Mouse (Mus musculus) myocyte (in vitro differentiated cells): Measurements from ENCODE around the gene Mios. TPM values are rescaled to one million over a fixed set of nuclear protein-coding genes. Genes with fewer than 3 reads are reported as not detected.

ENCODE experiments used
- H3K27me3 ChIP-seq: one replicate; pipeline ENCODE4 v1.6.1; 2011; ENCODE audit not compliant: control insufficient read depth, insufficient read depth, insufficient read length
- H3K36me3 ChIP-seq: one replicate; pipeline ENCODE4 v1.6.1; 2011; ENCODE audit not compliant: control insufficient read depth, insufficient read depth
- H3K4me2 ChIP-seq: one replicate; pipeline ENCODE4 v1.6.1; 2011; ENCODE audit warnings: low read depth, control low read depth
- H3K4me3 ChIP-seq: one replicate; pipeline ENCODE4 v1.5.1; 2011; ENCODE audit warnings: mild to moderate bottlenecking, control low read depth, moderate library complexity
- H3K79me2 ChIP-seq: one replicate; pipeline ENCODE4 v1.6.1; 2011; ENCODE audit not compliant: control insufficient read depth, insufficient read depth
- H3ac ChIP-seq: one replicate; pipeline ENCODE4 v1.6.1; 2011; ENCODE audit not compliant: control insufficient read depth, insufficient read length
- CEBPB ChIP-seq: IDR thresholded peaks from 2 replicates; pipeline ENCODE4 v1.6.1; 2011; ENCODE audit warnings: mild to moderate bottlenecking, moderate library complexity; ENCODE audit not compliant: poor library complexity, insufficient read depth, severe bottlenecking
- E2F4 ChIP-seq: IDR thresholded peaks from one replicate; pipeline ENCODE4 v1.6.1; 2011; ENCODE audit warnings: mild to moderate bottlenecking, control low read depth, moderate library complexity; ENCODE audit not compliant: insufficient read depth
- MAX ChIP-seq: IDR thresholded peaks from one replicate; pipeline ENCODE4 v1.6.1; 2011; ENCODE audit warnings: low read depth, mild to moderate bottlenecking, control low read depth
- MYOD1 ChIP-seq, 3 experiments: IDR thresholded peaks; one replicate each; pipeline ENCODE4 v1.6.1; 2011; ENCODE audit warnings: control low read depth in 2 of 3, low read depth in 2 of 3, mild to moderate bottlenecking in 2 of 3, moderate library complexity in 1 of 3; ENCODE audit not compliant: insufficient read length in 2 of 3, control insufficient read depth in 1 of 3
- MYOG ChIP-seq, 3 experiments: IDR thresholded peaks; one replicate each; pipeline ENCODE4 v1.6.1; 2011; ENCODE audit warnings: control low read depth in 2 of 3, low read depth in 2 of 3, mild to moderate bottlenecking in 2 of 3; ENCODE audit not compliant: insufficient read length in 2 of 3, control insufficient read depth in 1 of 3, insufficient read depth in 1 of 3
- POLR2A ChIP-seq: IDR thresholded peaks from one replicate; pipeline ENCODE4 v1.6.1; 2011; ENCODE audit warnings: low read depth, mild to moderate bottlenecking, control low read depth, moderate library complexity; ENCODE audit not compliant: insufficient read length
- POLR2AphosphoS2 ChIP-seq: IDR thresholded peaks from one replicate; pipeline ENCODE4 v1.6.1; 2011; ENCODE audit warnings: low read depth, control low read depth; ENCODE audit not compliant: insufficient read length
- REST ChIP-seq: IDR thresholded peaks from one replicate; pipeline ENCODE4 v1.6.1; 2011; ENCODE audit warnings: mild to moderate bottlenecking, control low read depth, moderate library complexity; ENCODE audit not compliant: insufficient read depth, insufficient read length
- SRF ChIP-seq: IDR thresholded peaks from one replicate; pipeline ENCODE4 v1.6.1; 2011; ENCODE audit warnings: low read depth; ENCODE audit not compliant: control insufficient read depth, insufficient read length
- TCF12 ChIP-seq: IDR thresholded peaks from one replicate; pipeline ENCODE4 v1.6.1; 2011; ENCODE audit warnings: mild to moderate bottlenecking, control low read depth; ENCODE audit not compliant: poor library complexity, insufficient read depth, severe bottlenecking
- TCF3 ChIP-seq: IDR thresholded peaks from one replicate; pipeline ENCODE4 v1.6.1; 2011; ENCODE audit warnings: low read depth, control low read depth; ENCODE audit not compliant: insufficient read length
- USF1 ChIP-seq: IDR thresholded peaks from one replicate; pipeline ENCODE4 v1.6.1; 2011; ENCODE audit warnings: low read depth, mild to moderate bottlenecking, control low read depth, moderate library complexity
- polyA plus RNA-seq: library from polyadenylated mRNA; unstranded; fragments of >200 nt; fragmentation: generic; extraction: Trizol; gene quantifications from one replicate; pipeline ENCODE4 v1.2.1, GENCODE M21; 2012; ENCODE audit warnings: missing spikeins

The Mios gene
- polyA plus RNA-seq, 1 experiment, result 5.0 TPM

GRCm38 (mm10) chr6:8175346-8175745 lies 33.7 kb upstream of the Mios start:
- H3K4me3 ChIP-seq, result no peak overlapping the region
- no peak overlapping the region for H3K4me2 ChIP-seq
- H3K36me3 ChIP-seq, result no peaks in the 10 kb centered on the region
- no peak for TF ChIP-seq USF1
- no peak for TF ChIP-seq POLR2A
- TF ChIP-seq E2F4, result no peak
- TF ChIP-seq REST, result no peak
- TF ChIP-seq MAX, result no peak
- TF ChIP-seq MYOD1 (IDR thresholded peaks at IDR 0.05; ENCODE audit: control insufficient read depth in 1 of 3, insufficient read length in 2 of 3, low read depth in 2 of 3), result no peak
- TF ChIP-seq MYOG (IDR thresholded peaks at IDR 0.05; ENCODE audit: control insufficient read depth in 1 of 3, insufficient read depth in 1 of 3, insufficient read length in 2 of 3, low read depth in 2 of 3), result no peak
- TF ChIP-seq POLR2AphosphoS2, result no peak
- no peaks in the 10 kb centered on the region for H3K79me2 ChIP-seq
- H3K27me3 ChIP-seq, result no peaks in the 10 kb centered on the region
- H3ac ChIP-seq, result no peak overlapping the region

- no peaks in the 10 kb centered on the region for H3K36me3 ChIP-seq
- H3K4me3 ChIP-seq, result no peak overlapping the region
- no peaks in the 10 kb centered on the region for H3K79me2 ChIP-seq
- no peak overlapping the region for H3K4me2 ChIP-seq
- H3K27me3 ChIP-seq, result no peaks in the 10 kb centered on the region
- no peak overlapping the region for H3ac ChIP-seq
- TF ChIP-seq TCF12 (no peak), POLR2A (no peak), MAX (no peak), MYOD1 (IDR thresholded peaks at IDR 0.05; ENCODE audit: control insufficient read depth in 1 of 3, insufficient read length in 2 of 3, low read depth in 2 of 3) (no peak), REST (no peak), TCF3 (no peak), CEBPB (no peak), SRF (no peak), POLR2AphosphoS2 (no peak), E2F4 (no peak), USF1 (no peak), MYOG (IDR thresholded peaks at IDR 0.05; ENCODE audit: control insufficient read depth in 1 of 3, insufficient read depth in 1 of 3, insufficient read length in 2 of 3, low read depth in 2 of 3) (no peak)
These were observed 32.9 kb upstream of the Mios start for GRCm38 (mm10) chr6:8176116-8176515.

GRCm38 (mm10) chr6:8178397-8178941 lies 30.6 kb upstream of the Mios start:
- Histone ChIP-seq H3K36me3 (no peaks in the 10 kb centered on the region), H3K4me3 (no peak overlapping the region), H3K4me2 (no peak overlapping the region), H3K79me2 (no peaks in the 10 kb centered on the region), H3K27me3 (no peaks in the 10 kb centered on the region), H3ac (no peak overlapping the region)
- TF ChIP-seq SRF (no peak), MAX (no peak), POLR2AphosphoS2 (no peak), MYOG (IDR thresholded peaks at IDR 0.05; ENCODE audit: control insufficient read depth in 1 of 3, insufficient read depth in 1 of 3, insufficient read length in 2 of 3, low read depth in 2 of 3) (no peak), MYOD1 (IDR thresholded peaks at IDR 0.05; ENCODE audit: control insufficient read depth in 1 of 3, insufficient read length in 2 of 3, low read depth in 2 of 3) (no peak), USF1 (no peak), TCF12 (no peak), POLR2A (no peak), REST (no peak), CEBPB (no peak), E2F4 (no peak), TCF3 (no peak)

- Histone ChIP-seq H3K4me3 (no peak overlapping the region), H3K79me2 (no peaks in the 10 kb centered on the region), H3K27me3 (no peaks in the 10 kb centered on the region), H3ac (no peak overlapping the region), H3K4me2 (no peak overlapping the region), H3K36me3 (no peaks in the 10 kb centered on the region)
- TF ChIP-seq E2F4 (no peak), MYOG (IDR thresholded peaks at IDR 0.05; ENCODE audit: control insufficient read depth in 1 of 3, insufficient read depth in 1 of 3, insufficient read length in 2 of 3, low read depth in 2 of 3) (no peak), TCF12 (no peak), SRF (no peak), POLR2AphosphoS2 (no peak), MAX (no peak), REST (no peak), CEBPB (no peak), TCF3 (no peak), MYOD1 (IDR thresholded peaks at IDR 0.05; ENCODE audit: control insufficient read depth in 1 of 3, insufficient read length in 2 of 3, low read depth in 2 of 3) (no peak), USF1 (no peak), POLR2A (no peak)
These were observed 20.3 kb upstream of the Mios start for GRCm38 (mm10) chr6:8188599-8189233.
